Comparison of ENCODE assay signal across 19 mouse cellular contexts in genomic region chr11:121082250-121082649, GRCm38 (mm10). TPM values are rescaled to one million over a fixed set of nuclear protein-coding genes. Genes with fewer than 3 reads are reported as not detected.
DNase-seq lines count a peak whose midpoint lies in the region; ATAC-seq and TF ChIP-seq lines count a peak whose summit lies in the region.
"Had no signal": no experiment of that assay in that cellular context is flagged by ENCODE, and none has a peak within 500 bp of the region (broad histone marks: within the 10 kb centered on the region; RNA-seq: fewer than 3 reads in every experiment).

No protein-coding gene starts in this region.

- H3K9ac ChIP-seq in intestine, embryonic 16.5 days (ENCODE audit: low read depth, low read length), result no peak overlapping the region
- no peak overlapping the region for H3K9ac ChIP-seq in intestine, embryonic 15.5 days
- H3K9ac ChIP-seq: heart, embryonic 15.5 days; midbrain, embryonic 15.5 days had no signal

- TF ChIP-seq POLR2A in testis, adult 2 months (IDR thresholded peaks at IDR 0.05; ENCODE audit: control insufficient read depth, low read depth, low read length), result no peak

- WGBS in intestine, embryonic 16.5 days, result 88% methylated on average over 3 of the region's 3 CpGs
- WGBS in intestine, embryonic 15.5 days, result 87% methylated on average over 3 of the region's 3 CpGs
- WGBS in macrophage (ENCODE audit: missing documents), result 18% methylated on average over 3 of the region's 3 CpGs

- H3K4me1 ChIP-seq in intestine, embryonic 16.5 days (ENCODE audit: control insufficient read depth, insufficient read depth, low read length), result peaks cover 8% of the 10 kb centered on the region; the same call in 1 of the 2 replicates
- peaks cover 6% of the 10 kb centered on the region; the same call in 1 of the 2 replicates for H3K4me1 ChIP-seq in intestine, embryonic 15.5 days (replicated peaks)
- H3K4me1 ChIP-seq in testis, adult 2 months (ENCODE audit: control insufficient read depth, insufficient read depth, low read length), result no peaks in the 10 kb centered on the region
- H3K4me1 ChIP-seq: midbrain, embryonic 15.5 days had no signal

- DNase-seq in testis, postnatal 10 days (ENCODE audit: low spot score), result no peak
- DNase-seq in adrenal gland, adult 2 months, result no peak
- DNase-seq in cerebellum, adult 9-11 months, result no peak
- DNase-seq: adrenal gland, postnatal 25 days; cerebellum, adult 9-10 months; retina, postnatal 1 day had no signal

- H3K27ac ChIP-seq in intestine, embryonic 16.5 days (ENCODE audit: low read length), result 0 out of 2 replicates have a peak overlapping the region, but pooled peaks have one; percentile 24
- no peak overlapping the region for H3K27ac ChIP-seq in intestine, embryonic 15.5 days
- peak overlapping the region; percentile 76 for H3K27ac ChIP-seq in testis, adult 2 months (ENCODE audit: control insufficient read depth, insufficient read depth, low read depth, low read length)
- peak overlapping the region; percentile 58 for H3K27ac ChIP-seq in macrophage
- H3K27ac ChIP-seq: heart, embryonic 15.5 days; left cerebral cortex, adult 2 months; midbrain, embryonic 15.5 days had no signal

- no peaks in the 10 kb centered on the region for H3K36me3 ChIP-seq in intestine, embryonic 16.5 days (ENCODE audit: control insufficient read depth, insufficient read depth, low read length)
- H3K36me3 ChIP-seq in intestine, embryonic 15.5 days, result no peaks in the 10 kb centered on the region
- H3K36me3 ChIP-seq in testis, adult 2 months (ENCODE audit: control insufficient read depth, insufficient read depth, low read length), result no peaks in the 10 kb centered on the region
- H3K36me3 ChIP-seq in macrophage (ENCODE audit: inconsistent target), result no peaks in the 10 kb centered on the region
- H3K36me3 ChIP-seq: heart, embryonic 15.5 days; midbrain, embryonic 15.5 days had no signal

- H3K4me3 ChIP-seq in intestine, embryonic 16.5 days (ENCODE audit: low read length), result no peak overlapping the region
- H3K4me3 ChIP-seq in intestine, embryonic 15.5 days (replicated peaks), result no peak overlapping the region
- no peak overlapping the region for H3K4me3 ChIP-seq in testis, adult 2 months (ENCODE audit: control insufficient read depth, low read depth, low read length)
- peak overlapping the region; percentile 8; the same call in 1 of the 2 replicates for H3K4me3 ChIP-seq in macrophage (ENCODE audit: inconsistent target)
- H3K4me3 ChIP-seq: heart, embryonic 15.5 days; left cerebral cortex, adult 2 months; midbrain, embryonic 15.5 days had no signal

- no peak overlapping the region for H3K4me2 ChIP-seq in intestine, embryonic 16.5 days (ENCODE audit: low read depth, low read length)
- no peak overlapping the region for H3K4me2 ChIP-seq in intestine, embryonic 15.5 days (replicated peaks)
- H3K4me2 ChIP-seq: heart, embryonic 15.5 days; midbrain, embryonic 15.5 days had no signal

- no peak for TF ChIP-seq CTCF in testis, adult 2 months (IDR thresholded peaks at IDR 0.05; ENCODE audit: control insufficient read depth, insufficient read depth, insufficient replicate concordance, low read depth, low read length)

- ATAC-seq in intestine, embryonic 16.5 days, result no peak
- ATAC-seq in intestine, embryonic 15.5 days, result no peak
- ATAC-seq: midbrain, embryonic 15.5 days had no signal

- H3K79me2 ChIP-seq in macrophage (ENCODE audit: inconsistent target), result no peaks in the 10 kb centered on the region

- no peaks in the 10 kb centered on the region for H3K9me3 ChIP-seq in intestine, embryonic 16.5 days (ENCODE audit: control insufficient read depth, low read length)
- H3K9me3 ChIP-seq in intestine, embryonic 15.5 days, result no peaks in the 10 kb centered on the region
- H3K9me3 ChIP-seq: heart, embryonic 15.5 days; midbrain, embryonic 15.5 days had no signal

- no peaks in the 10 kb centered on the region for H3K27me3 ChIP-seq in intestine, embryonic 16.5 days (replicated peaks; ENCODE audit: control insufficient read depth, insufficient read depth, low read length)
- no peaks in the 10 kb centered on the region for H3K27me3 ChIP-seq in intestine, embryonic 15.5 days (replicated peaks)
- H3K27me3 ChIP-seq in testis, adult 2 months (ENCODE audit: control insufficient read depth, insufficient read depth, low read length), result no peaks in the 10 kb centered on the region
- H3K27me3 ChIP-seq: heart, embryonic 15.5 days; midbrain, embryonic 15.5 days had no signal

RNA-seq across cellular contexts. Expression of gene Sectm1a, which starts 1.2 kb away (rescaled TPM):
- polyA plus RNA-seq in intestine, embryonic 16.5 days (2015; fragmentation: Nextera tagmentation; extraction: Ambion mirVana), result 7.0 and 10.4 TPM in 2 replicates
- polyA plus RNA-seq in intestine, embryonic 15.5 days (2015; fragmentation: Nextera tagmentation; extraction: Ambion mirVana), result 3.0 and 5.1 TPM in 2 replicates
- 8.9 and 9.0 TPM in 2 replicates for polyA plus RNA-seq in testis, adult 2 months (2012; rRNA removed)
- total RNA-seq in macrophage (2018; cell fraction: chromatin; rRNA removed), result 1 to 10 TPM in 1 of 26 experiments, under 1 TPM in 4, not detected in 21; 0.54 to 1.7 (median 0.76) TPM
- total RNA-seq in macrophage (2018; cell fraction: cytosol; rRNA removed), result under 1 TPM in 14 of 26 experiments, not detected in 12; 0.05 to 0.99 (median 0.49) TPM
- total RNA-seq in macrophage (2018; cell fraction: nucleus; rRNA removed), result 1 to 10 TPM in 9 of 26 experiments, under 1 TPM in 4, not detected in 13; 0.48 to 2.5 (median 1.3) TPM
- 0.47 TPM in 1 of 3 replicates, not detected in the others for polyA plus RNA-seq in macrophage (2018)
- not detected for total RNA-seq in adrenal gland, adult 2 months (2021)
- 0.09 and 0.19 TPM in 2 replicates for polyA plus RNA-seq in adrenal gland, adult 2 months (2012; rRNA removed)
- total RNA-seq: adrenal gland, postnatal 25 days; gastrocnemius, postnatal 4 days; left cerebral cortex, adult 2 months had no signal
- polyA plus RNA-seq: heart, embryonic 15.5 days; hindbrain, embryonic 11.5 days; limb, embryonic 11.5 days; midbrain, embryonic 15.5 days; stomach, embryonic 14.5 days had no signal

RNA-seq across cellular contexts. Expression of gene Sectm1b, which starts 18.9 kb away (rescaled TPM):
- 0.93 and 2.6 TPM in 2 replicates for polyA plus RNA-seq in intestine, embryonic 16.5 days (2015; fragmentation: Nextera tagmentation; extraction: Ambion mirVana)
- polyA plus RNA-seq in intestine, embryonic 15.5 days (2015; fragmentation: Nextera tagmentation; extraction: Ambion mirVana), result 0.73 and 0.93 TPM in 2 replicates
- not detected in 2 replicates for polyA plus RNA-seq in testis, adult 2 months (2012; rRNA removed)
- not detected for total RNA-seq in macrophage (2018; cell fraction: chromatin; rRNA removed)
- not detected for total RNA-seq in macrophage (2018; cell fraction: cytosol; rRNA removed)
- total RNA-seq in macrophage (2018; cell fraction: nucleus; rRNA removed), result not detected
- polyA plus RNA-seq in macrophage (2018), result not detected in 3 replicates
- total RNA-seq in adrenal gland, adult 2 months (2021), result not detected
- not detected in 2 replicates for polyA plus RNA-seq in adrenal gland, adult 2 months (2012; rRNA removed)
- total RNA-seq: adrenal gland, postnatal 25 days; gastrocnemius, postnatal 4 days; left cerebral cortex, adult 2 months had no signal
- polyA plus RNA-seq: heart, embryonic 15.5 days; hindbrain, embryonic 11.5 days; limb, embryonic 11.5 days; midbrain, embryonic 15.5 days had no signal

RNA-seq across cellular contexts. Expression of gene Tex19.2, which starts 36.2 kb away (rescaled TPM):
- not detected in 2 replicates for polyA plus RNA-seq in intestine, embryonic 16.5 days (2015; fragmentation: Nextera tagmentation; extraction: Ambion mirVana)
- not detected in 2 replicates for polyA plus RNA-seq in intestine, embryonic 15.5 days (2015; fragmentation: Nextera tagmentation; extraction: Ambion mirVana)
- 23.9 and 27.6 TPM in 2 replicates for polyA plus RNA-seq in testis, adult 2 months (2012; rRNA removed)
- total RNA-seq in macrophage (2018; cell fraction: chromatin; rRNA removed), result not detected
- total RNA-seq in macrophage (2018; cell fraction: cytosol; rRNA removed), result not detected
- not detected for total RNA-seq in macrophage (2018; cell fraction: nucleus; rRNA removed)
- polyA plus RNA-seq in macrophage (2018), result not detected in 3 replicates
- not detected for total RNA-seq in adrenal gland, adult 2 months (2021)
- not detected in 2 replicates for polyA plus RNA-seq in adrenal gland, adult 2 months (2012; rRNA removed)
- total RNA-seq: adrenal gland, postnatal 25 days; gastrocnemius, postnatal 4 days; left cerebral cortex, adult 2 months had no signal
- polyA plus RNA-seq: embryonic facial prominence, embryonic 14.5 days; heart, embryonic 15.5 days; hindbrain, embryonic 11.5 days; kidney, embryonic 16.5 days; limb, embryonic 11.5 days; midbrain, embryonic 15.5 days; stomach, embryonic 14.5 days had no signal

RNA-seq across cellular contexts. Expression of gene Cd7, which starts 43.0 kb away (rescaled TPM):
- polyA plus RNA-seq in intestine, embryonic 16.5 days (2015; fragmentation: Nextera tagmentation; extraction: Ambion mirVana), result 6.7 and 7.9 TPM in 2 replicates
- 5.6 and 6.1 TPM in 2 replicates for polyA plus RNA-seq in intestine, embryonic 15.5 days (2015; fragmentation: Nextera tagmentation; extraction: Ambion mirVana)
- polyA plus RNA-seq in testis, adult 2 months (2012; rRNA removed), result 0.71 and 0.95 TPM in 2 replicates
- not detected for total RNA-seq in macrophage (2018; cell fraction: chromatin; rRNA removed)
- total RNA-seq in macrophage (2018; cell fraction: cytosol; rRNA removed), result 1 to 10 TPM in 3 of 26 experiments, under 1 TPM in 21, not detected in 2; 0.14 to 2.3 (median 0.50) TPM
- total RNA-seq in macrophage (2018; cell fraction: nucleus; rRNA removed), result under 1 TPM in 1 of 26 experiments, not detected in 25; 0.74 TPM
- 0.59 to 2.0 TPM in 2 of 3 replicates, not detected in the other for polyA plus RNA-seq in macrophage (2018)
- under 1 TPM; 0.69 TPM for total RNA-seq in adrenal gland, adult 2 months (2021)
- 1.8 and 3.3 TPM in 2 replicates for polyA plus RNA-seq in adrenal gland, adult 2 months (2012; rRNA removed)
- total RNA-seq: adrenal gland, postnatal 25 days; gastrocnemius, postnatal 4 days had no signal
- polyA plus RNA-seq: hindbrain, embryonic 11.5 days; limb, embryonic 11.5 days; midbrain, embryonic 15.5 days had no signal

Comparison
In these comparisons a context has a peak if more than half of its experiments do, and no peak if none do; other contexts are left out.
1. RNA of gene Tex19.2, which starts 36.2 kb away (polyA plus RNA-seq): 23.9 to 27.6 TPM in testis, adult 2 months; not detected in intestine, embryonic 16.5 days, not detected in intestine, embryonic 15.5 days, not detected in macrophage and not detected in adrenal gland, adult 2 months; every median in the first group is over 10 times any median in the second.